Mouse (Mus musculus): Measurements from ENCODE around the gene Tmem86b. TPM values are rescaled to one million over a fixed set of nuclear protein-coding genes. Genes with fewer than 3 reads are reported as not detected.

Gene Tmem86b
- polyA plus RNA-seq (2014; fragmentation: Illumina TruSeq; extraction: RNeasy Lipid Tissue Mini Kit (QIAGEN cat#74804); ENCODE audit: low read depth, low replicate concordance) = 0.99 TPM

DNA sequence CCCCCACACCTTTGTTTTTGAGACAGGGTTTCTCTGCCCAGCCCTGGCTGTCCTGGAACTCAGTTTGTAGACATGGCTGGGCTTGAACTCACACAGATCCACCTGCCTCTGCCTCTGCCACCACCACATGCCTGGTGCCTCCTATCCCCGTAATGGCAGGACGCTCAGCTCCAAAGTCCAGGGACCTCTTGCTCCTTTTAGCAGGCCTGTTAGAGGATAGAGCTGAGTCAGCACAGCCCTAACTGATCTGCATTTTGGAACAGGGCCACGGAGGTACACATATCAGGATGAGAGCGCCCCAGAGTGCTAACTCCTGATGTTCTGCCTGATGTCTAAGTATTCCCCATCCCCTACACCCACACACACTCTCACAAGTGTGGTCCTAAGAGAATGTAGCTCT, at the start of gene Tmem86b:
Gene Tmem86b (minus strand): TSS at position 392 of the 400 bp plus-strand sequence.

DNA sequence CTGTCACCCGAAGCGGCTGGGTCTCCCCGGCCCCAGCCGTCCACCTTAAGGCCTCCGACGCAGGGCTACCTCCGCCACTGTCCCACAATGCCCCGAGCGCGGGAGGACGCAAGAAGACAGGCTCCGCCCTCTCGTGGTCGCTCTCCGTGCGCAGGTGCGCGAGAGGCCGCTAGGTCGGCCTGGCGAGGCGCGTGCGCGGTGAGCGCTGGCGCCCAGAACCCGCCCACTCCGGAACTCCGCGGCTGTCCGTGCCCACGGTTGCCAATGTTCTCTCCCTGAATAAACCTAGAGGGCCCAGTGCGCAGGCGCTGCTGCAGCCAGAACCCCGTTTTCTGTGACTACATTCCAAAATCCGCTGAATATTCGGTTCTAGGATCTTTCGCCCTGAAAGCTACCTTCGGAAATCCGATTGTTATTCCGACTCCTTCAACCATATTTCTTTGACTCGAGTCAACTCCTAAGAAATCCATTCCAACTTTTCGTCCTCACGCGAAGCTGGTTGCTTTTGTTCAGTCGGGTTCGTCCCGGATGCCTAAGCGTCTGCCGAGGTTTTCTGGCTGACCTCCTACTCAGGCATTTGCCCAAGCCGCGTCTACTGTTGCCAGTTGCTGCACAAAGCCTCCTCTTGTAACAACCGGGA, 27.8 kb upstream of the Tmem86b start, which contains the start of gene Ppp6r1:
Gene Ppp6r1 (minus strand): TSS at position 108 of the 640 bp plus-strand sequence.

DNA sequence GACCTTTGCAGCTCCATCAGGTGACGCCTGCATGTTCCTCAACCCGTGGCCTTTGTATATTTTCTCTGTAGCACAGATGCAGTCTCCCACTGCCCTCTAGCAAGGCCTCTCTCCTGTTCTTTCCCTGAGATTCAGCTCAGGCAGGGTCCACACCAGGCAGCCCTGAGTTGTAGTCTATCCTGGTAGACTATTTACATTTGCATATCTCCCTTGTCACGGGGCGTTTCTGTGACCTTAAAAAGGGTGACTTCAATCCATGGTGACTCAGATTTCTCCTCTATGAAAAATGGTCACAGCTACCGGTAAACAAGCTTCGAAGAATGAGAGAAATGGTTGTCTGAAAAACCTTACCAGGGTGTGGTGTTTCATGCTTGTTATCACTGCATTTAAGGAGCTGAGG, 27.3 kb downstream of the Tmem86b start, which contains the start of gene Ptprh:
Gene Ptprh (minus strand): TSS at position 169 of the 400 bp plus-strand sequence.

Other genes with a start within 250 kb of the Tmem86b start
- not detected for gene Gp6, start 233.7 kb downstream of the Tmem86b start, polyA plus RNA-seq (2014; fragmentation: Illumina TruSeq; extraction: RNeasy Lipid Tissue Mini Kit (QIAGEN cat#74804); ENCODE audit: low read depth, low replicate concordance)
- 5.3 TPM for gene Rdh13, start 185.8 kb downstream of the Tmem86b start, polyA plus RNA-seq (2014; fragmentation: Illumina TruSeq; extraction: RNeasy Lipid Tissue Mini Kit (QIAGEN cat#74804); ENCODE audit: low read depth, low replicate concordance)
- 0.35 TPM for gene Eps8l1, start 170.7 kb downstream of the Tmem86b start, polyA plus RNA-seq (2014; fragmentation: Illumina TruSeq; extraction: RNeasy Lipid Tissue Mini Kit (QIAGEN cat#74804); ENCODE audit: low read depth, low replicate concordance)
- gene Ppp1r12c, start 129.7 kb downstream of the Tmem86b start, polyA plus RNA-seq (2014; fragmentation: Illumina TruSeq; extraction: RNeasy Lipid Tissue Mini Kit (QIAGEN cat#74804); ENCODE audit: low read depth, low replicate concordance) = 9.2 TPM
- not detected for gene Tnnt1, start 115.0 kb downstream of the Tmem86b start, polyA plus RNA-seq (2014; fragmentation: Illumina TruSeq; extraction: RNeasy Lipid Tissue Mini Kit (QIAGEN cat#74804); ENCODE audit: low read depth, low replicate concordance)
- not detected for gene Tnni3, start 107.2 kb downstream of the Tmem86b start, polyA plus RNA-seq (2014; fragmentation: Illumina TruSeq; extraction: RNeasy Lipid Tissue Mini Kit (QIAGEN cat#74804); ENCODE audit: low read depth, low replicate concordance)
- gene Dnaaf3, start 99.0 kb downstream of the Tmem86b start, polyA plus RNA-seq (2014; fragmentation: Illumina TruSeq; extraction: RNeasy Lipid Tissue Mini Kit (QIAGEN cat#74804); ENCODE audit: low read depth, low replicate concordance) = not detected
- gene Syt5, start 83.9 kb downstream of the Tmem86b start, polyA plus RNA-seq (2014; fragmentation: Illumina TruSeq; extraction: RNeasy Lipid Tissue Mini Kit (QIAGEN cat#74804); ENCODE audit: low read depth, low replicate concordance) = 1.2 TPM
- gene Ptprh, start 27.4 kb downstream of the Tmem86b start, polyA plus RNA-seq (2014; fragmentation: Illumina TruSeq; extraction: RNeasy Lipid Tissue Mini Kit (QIAGEN cat#74804); ENCODE audit: low read depth, low replicate concordance) = not detected
- gene Ppp6r1, start 27.6 kb upstream of the Tmem86b start, polyA plus RNA-seq (2014; fragmentation: Illumina TruSeq; extraction: RNeasy Lipid Tissue Mini Kit (QIAGEN cat#74804); ENCODE audit: low read depth, low replicate concordance) = 11.8 TPM
- not detected for gene Hspbp1, start 53.6 kb upstream of the Tmem86b start, polyA plus RNA-seq (2014; fragmentation: Illumina TruSeq; extraction: RNeasy Lipid Tissue Mini Kit (QIAGEN cat#74804); ENCODE audit: low read depth, low replicate concordance)
- gene Brsk1, start 59.2 kb upstream of the Tmem86b start, polyA plus RNA-seq (2014; fragmentation: Illumina TruSeq; extraction: RNeasy Lipid Tissue Mini Kit (QIAGEN cat#74804); ENCODE audit: low read depth, low replicate concordance) = 0.35 TPM
- gene Tmem150b, start 93.8 kb upstream of the Tmem86b start, polyA plus RNA-seq (2014; fragmentation: Illumina TruSeq; extraction: RNeasy Lipid Tissue Mini Kit (QIAGEN cat#74804); ENCODE audit: low read depth, low replicate concordance) = not detected
- 1.4 TPM for gene Kmt5c, start 108.7 kb upstream of the Tmem86b start, polyA plus RNA-seq (2014; fragmentation: Illumina TruSeq; extraction: RNeasy Lipid Tissue Mini Kit (QIAGEN cat#74804); ENCODE audit: low read depth, low replicate concordance)
- gene Cox6b2, start 121.7 kb upstream of the Tmem86b start, polyA plus RNA-seq (2014; fragmentation: Illumina TruSeq; extraction: RNeasy Lipid Tissue Mini Kit (QIAGEN cat#74804); ENCODE audit: low read depth, low replicate concordance) = not detected
- gene Fam71e2, start 139.9 kb upstream of the Tmem86b start, polyA plus RNA-seq (2014; fragmentation: Illumina TruSeq; extraction: RNeasy Lipid Tissue Mini Kit (QIAGEN cat#74804); ENCODE audit: low read depth, low replicate concordance) = not detected
- gene Il11, start 151.4 kb upstream of the Tmem86b start, polyA plus RNA-seq (2014; fragmentation: Illumina TruSeq; extraction: RNeasy Lipid Tissue Mini Kit (QIAGEN cat#74804); ENCODE audit: low read depth, low replicate concordance) = not detected
- gene Tmem190, start 151.5 kb upstream of the Tmem86b start, polyA plus RNA-seq (2014; fragmentation: Illumina TruSeq; extraction: RNeasy Lipid Tissue Mini Kit (QIAGEN cat#74804); ENCODE audit: low read depth, low replicate concordance) = not detected
- gene Tmem238, start 158.2 kb upstream of the Tmem86b start, polyA plus RNA-seq (2014; fragmentation: Illumina TruSeq; extraction: RNeasy Lipid Tissue Mini Kit (QIAGEN cat#74804); ENCODE audit: low read depth, low replicate concordance) = 0.76 TPM
- 12.7 TPM for gene Rpl28, start 161.5 kb upstream of the Tmem86b start, polyA plus RNA-seq (2014; fragmentation: Illumina TruSeq; extraction: RNeasy Lipid Tissue Mini Kit (QIAGEN cat#74804); ENCODE audit: low read depth, low replicate concordance)
- gene Ube2s, start 181.2 kb upstream of the Tmem86b start, polyA plus RNA-seq (2014; fragmentation: Illumina TruSeq; extraction: RNeasy Lipid Tissue Mini Kit (QIAGEN cat#74804); ENCODE audit: low read depth, low replicate concordance) = 4.3 TPM
- 1.0 TPM for gene Shisa7, start 213.3 kb upstream of the Tmem86b start, polyA plus RNA-seq (2014; fragmentation: Illumina TruSeq; extraction: RNeasy Lipid Tissue Mini Kit (QIAGEN cat#74804); ENCODE audit: low read depth, low replicate concordance)
- gene Isoc2b, start 238.8 kb upstream of the Tmem86b start, polyA plus RNA-seq (2014; fragmentation: Illumina TruSeq; extraction: RNeasy Lipid Tissue Mini Kit (QIAGEN cat#74804); ENCODE audit: low read depth, low replicate concordance) = 3.3 TPM
- 2.7 TPM for gene Isoc2a, start 245.7 kb upstream of the Tmem86b start, polyA plus RNA-seq (2014; fragmentation: Illumina TruSeq; extraction: RNeasy Lipid Tissue Mini Kit (QIAGEN cat#74804); ENCODE audit: low read depth, low replicate concordance)

Data from adrenal gland, adult 10 weeks (tissue).